Mouse (Mus musculus): ENCODE measurements around the gene Bst1. TPM values are rescaled to one million over a fixed set of nuclear protein-coding genes. Genes with fewer than 3 reads are reported as not detected.

The Bst1 gene
- polyA plus RNA-seq (2015; fragmentation: Illumina TruSeq; extraction: RNeasy Lipid Tissue Mini Kit (QIAGEN cat#74804); ENCODE audit: insufficient read depth, low read depth, low replicate concordance) = 1.3 TPM

DNA sequence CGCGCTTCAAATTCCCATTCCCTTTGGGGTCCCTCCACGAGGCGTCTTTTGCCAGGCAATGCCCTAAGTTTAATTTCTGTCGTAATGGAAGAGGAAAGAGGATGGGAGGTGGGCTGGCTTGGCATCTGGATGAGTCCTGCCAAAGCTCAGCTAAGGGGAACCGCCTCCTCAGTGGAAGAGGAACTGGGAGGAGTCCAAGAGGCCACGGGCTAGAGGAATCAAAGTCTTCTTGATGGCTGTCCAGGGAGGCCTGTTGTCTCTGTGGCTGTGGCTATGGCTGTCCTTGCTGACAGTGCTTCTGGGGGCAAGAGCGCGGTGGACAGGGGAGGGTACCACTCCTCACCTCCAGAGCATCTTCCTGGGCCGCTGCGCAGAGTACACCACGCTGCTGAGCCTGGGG lies at the start of gene Bst1:
Bst1 (plus strand) TSS at position 191 of the 400 bp plus-strand sequence.

DNA sequence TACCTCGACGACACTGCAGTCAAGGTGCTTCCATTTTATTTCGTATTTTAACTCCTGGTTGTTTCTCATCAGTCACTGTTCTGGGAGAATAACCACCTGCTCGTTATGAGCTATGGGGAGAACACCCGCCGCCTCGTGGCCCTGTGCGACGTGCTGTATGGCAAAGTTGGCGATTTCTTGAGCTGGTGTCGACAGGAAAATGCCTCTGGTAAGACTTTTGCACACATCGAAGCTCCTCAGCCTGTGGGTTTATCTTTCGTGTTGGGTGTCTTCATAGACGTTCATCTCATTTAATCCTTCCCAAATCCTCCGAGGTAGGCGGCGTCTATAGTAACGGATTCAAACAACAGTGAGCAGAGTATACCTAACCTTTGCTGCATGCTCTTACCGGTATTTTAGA lies 2.9 kb downstream of the Bst1 start, which contains the start of gene Fbxl5:
Fbxl5 (minus strand) TSS at position 101 of the 400 bp plus-strand sequence.

GRCm38 (mm10) chr5:43868253-43868652 lies 49.6 kb downstream of the Bst1 start, which contains the start of gene Cd38:
Cd38 (plus strand) TSS chr5:43868553.

Other genes with a start within 250 kb of the Bst1 start
- 2.3 TPM for gene Cc2d2a, start 156.5 kb upstream of the Bst1 start, polyA plus RNA-seq (2015; fragmentation: Illumina TruSeq; extraction: RNeasy Lipid Tissue Mini Kit (QIAGEN cat#74804); ENCODE audit: insufficient read depth, low read depth, low replicate concordance)
- gene Fbxl5, start 2.8 kb downstream of the Bst1 start, polyA plus RNA-seq (2015; fragmentation: Illumina TruSeq; extraction: RNeasy Lipid Tissue Mini Kit (QIAGEN cat#74804); ENCODE audit: insufficient read depth, low read depth, low replicate concordance) = 8.3 TPM
- 2.9 TPM for gene Cd38, start 49.7 kb downstream of the Bst1 start, polyA plus RNA-seq (2015; fragmentation: Illumina TruSeq; extraction: RNeasy Lipid Tissue Mini Kit (QIAGEN cat#74804); ENCODE audit: insufficient read depth, low read depth, low replicate concordance)
- gene Gm7879, start 94.3 kb downstream of the Bst1 start, polyA plus RNA-seq (2015; fragmentation: Illumina TruSeq; extraction: RNeasy Lipid Tissue Mini Kit (QIAGEN cat#74804); ENCODE audit: insufficient read depth, low read depth, low replicate concordance) = not detected
- gene Fgfbp1, start 162.9 kb downstream of the Bst1 start, polyA plus RNA-seq (2015; fragmentation: Illumina TruSeq; extraction: RNeasy Lipid Tissue Mini Kit (QIAGEN cat#74804); ENCODE audit: insufficient read depth, low read depth, low replicate concordance) = not detected